Mouse (Mus musculus) erythroblast, embryonic 14.5 days (primary cell): ENCODE results near the gene Mymx.

Experiments
- GATA1 ChIP-seq: IDR thresholded peaks from 2 replicates; pipeline ENCODE4 v1.6.1; 2012; ENCODE audit warnings: low read length, inconsistent platforms, mixed read lengths
- TAL1 ChIP-seq: IDR thresholded peaks from 3 replicates; pipeline ENCODE4 v1.6.1; 2012; ENCODE audit warnings: low read length, inconsistent platforms, mixed read lengths

GRCm38 (mm10) chr17:45616046-45616650 lies 14.2 kb upstream of the Mymx start:
- no peak for TF ChIP-seq GATA1
- no peak for TF ChIP-seq TAL1
